In genomic region chr2:163201897-163202296, GRCm38 (mm10) we compare ENCODE assay signal across 10 mouse cellular contexts. TPM values are rescaled to one million over a fixed set of nuclear protein-coding genes. Genes with fewer than 3 reads are reported as not detected.
DNase-seq lines count a peak whose midpoint lies in the region; ATAC-seq and TF ChIP-seq lines count a peak whose summit lies in the region.
"Had no signal": no experiment of that assay in that cellular context is flagged by ENCODE, and none has a peak within 500 bp of the region (broad histone marks: within the 10 kb centered on the region; RNA-seq: fewer than 3 reads in every experiment).

No protein-coding gene starts in this region.

- H3K36me3 ChIP-seq in forebrain, embryonic 13.5 days (ENCODE audit: poor library complexity, severe bottlenecking), result no peaks in the 10 kb centered on the region
- no peaks in the 10 kb centered on the region for H3K36me3 ChIP-seq in intestine, postnatal 0 days (ENCODE audit: control insufficient read depth, insufficient read depth)
- no peaks in the 10 kb centered on the region for H3K36me3 ChIP-seq in midbrain, embryonic 11.5 days (ENCODE audit: control insufficient read depth, insufficient read depth, low read length)

- WGBS in forebrain, embryonic 13.5 days, result 53% methylated on average over 8 of the region's 8 CpGs
- WGBS in intestine, postnatal 0 days, result 46% methylated on average over 8 of the region's 8 CpGs
- 49% methylated on average over 8 of the region's 8 CpGs for WGBS in midbrain, embryonic 11.5 days

- peak overlapping the region; percentile 72 for H3K4me3 ChIP-seq in gastrocnemius, adult 2 months
- H3K4me3 ChIP-seq in forebrain, embryonic 13.5 days, result no peak overlapping the region
- H3K4me3 ChIP-seq in intestine, postnatal 0 days (ENCODE audit: low read depth, low read length), result no peak overlapping the region
- H3K4me3 ChIP-seq in midbrain, embryonic 11.5 days (ENCODE audit: low read depth, low read length), result no peak overlapping the region

- H3K27ac ChIP-seq in gastrocnemius, adult 2 months, result peak overlapping the region; percentile 12; the same call in 1 of the 2 replicates
- H3K27ac ChIP-seq in forebrain, embryonic 13.5 days, result no peak overlapping the region; the same call in 1 of the 2 replicates
- H3K27ac ChIP-seq in intestine, postnatal 0 days (ENCODE audit: low read depth, low read length), result no peak overlapping the region
- H3K27ac ChIP-seq in midbrain, embryonic 11.5 days (ENCODE audit: low read depth, low read length), result peak overlapping the region; percentile 14; the same call in 1 of the 2 replicates

- intact Hi-C loops in gastrocnemius, adult 2 months (cut with DNase I), result loop anchor here (10.0 kb wide), 1 partner anchor 113 kb away; no protein-coding TSS in a partner anchor
- intact Hi-C loops in gastrocnemius, postnatal 14 days (cut with DNase I; ENCODE audit: low total_unique reads), result no loop called here
- intact Hi-C loops in left cerebral cortex, postnatal 14 days (cut with DNase I), result loop anchor here (5.0 kb wide), 1 partner anchor 100 kb away; no protein-coding TSS in a partner anchor

- no peak for ATAC-seq in forebrain, embryonic 13.5 days
- ATAC-seq in intestine, postnatal 0 days, result no peak
- ATAC-seq in midbrain, embryonic 11.5 days (ENCODE audit: low FRiP score), result no peak

- peak overlapping the region; percentile 80; the same call in 1 of the 2 replicates for H3K9ac ChIP-seq in forebrain, embryonic 13.5 days
- no peak overlapping the region for H3K9ac ChIP-seq in intestine, postnatal 0 days (ENCODE audit: low read depth, low read length)
- H3K9ac ChIP-seq in midbrain, embryonic 11.5 days (ENCODE audit: low read length), result peak overlapping the region; percentile 87

- TF ChIP-seq CTCF in gastrocnemius, adult 2 months (IDR thresholded peaks at IDR 0.05), result no peak
- TF ChIP-seq CTCF in intestine, postnatal 0 days (IDR thresholded peaks at IDR 0.05; ENCODE audit: low read depth), result no peak

- 0 out of 2 replicates have a peak, but pooled peaks cover 3% of the 10 kb centered on the region for H3K9me3 ChIP-seq in forebrain, embryonic 13.5 days (replicated peaks)
- no peaks in the 10 kb centered on the region for H3K9me3 ChIP-seq in intestine, postnatal 0 days (ENCODE audit: control insufficient read depth)
- no peaks in the 10 kb centered on the region; the same call in 1 of the 2 replicates for H3K9me3 ChIP-seq in midbrain, embryonic 11.5 days (ENCODE audit: control insufficient read depth, low read length)

- H3K4me1 ChIP-seq in forebrain, embryonic 13.5 days, result peaks cover 42% of the 10 kb centered on the region
- H3K4me1 ChIP-seq in intestine, postnatal 0 days (replicated peaks; ENCODE audit: control insufficient read depth, insufficient read depth, low read length), result no peaks in the 10 kb centered on the region
- peaks cover 27% of the 10 kb centered on the region for H3K4me1 ChIP-seq in midbrain, embryonic 11.5 days (ENCODE audit: control insufficient read depth, insufficient read depth, low read length)

- no peak for DNase-seq in gastrocnemius, adult 2 months
- no peak for DNase-seq in gastrocnemius, postnatal 14 days
- peak; percentile 86 for DNase-seq in midbrain, embryonic 11.5 days (ENCODE audit: low spot score, missing footprints)
- DNase-seq in left cerebral cortex, postnatal 14 days (ENCODE audit: low spot score in 2 of 2), result no peak
- DNase-seq in layer of hippocampus, adult 9-11 months, result no peak
- DNase-seq in layer of hippocampus, postnatal 25 days (ENCODE audit: extremely low spot score in 1 of 2, low spot score in 1 of 2), result no peak
- DNase-seq: cerebellum, adult 18-20 months; gastrocnemius, postnatal 36 days had no signal

- peaks cover 20% of the 10 kb centered on the region for H3K27me3 ChIP-seq in forebrain, embryonic 13.5 days
- H3K27me3 ChIP-seq in intestine, postnatal 0 days (replicated peaks; ENCODE audit: control insufficient read depth, insufficient read depth, low read length), result peaks cover 54% of the 10 kb centered on the region
- H3K27me3 ChIP-seq in midbrain, embryonic 11.5 days (ENCODE audit: control insufficient read depth, insufficient read depth, low read length), result no peaks in the 10 kb centered on the region

- H3K4me2 ChIP-seq in forebrain, embryonic 13.5 days, result peak overlapping the region; percentile 89
- peak overlapping the region; percentile 94; the same call in 1 of the 2 replicates for H3K4me2 ChIP-seq in intestine, postnatal 0 days (replicated peaks; ENCODE audit: low read depth)
- H3K4me2 ChIP-seq in midbrain, embryonic 11.5 days, result peak overlapping the region; percentile 90; the same call in 1 of the 2 replicates

RNA-seq across cellular contexts. Expression of gene Tox2, which starts 1.0 kb away (rescaled TPM):
- under 1 TPM; 0.28 to 0.31 TPM for total RNA-seq in gastrocnemius, adult 2 months (2021)
- total RNA-seq in gastrocnemius, postnatal 14 days (2021), result under 1 TPM; 0.29 to 0.45 TPM
- polyA plus RNA-seq in forebrain, embryonic 13.5 days (2015; fragmentation: Nextera tagmentation; extraction: Ambion mirVana), result 17.9 and 20.6 TPM in 2 replicates
- polyA plus RNA-seq in intestine, postnatal 0 days (2015; fragmentation: Nextera tagmentation; extraction: Ambion mirVana), result 2.0 and 3.3 TPM in 2 replicates
- 37.3 and 38.2 TPM in 2 replicates for polyA plus RNA-seq in midbrain, embryonic 11.5 days (2014; fragmentation: Nextera tagmentation; extraction: Ambion mirVana)
- 10 to 100 TPM; 22.0 to 27.4 TPM for total RNA-seq in left cerebral cortex, postnatal 14 days (2021)
- total RNA-seq in layer of hippocampus, postnatal 25 days (2021), result 10 to 100 TPM; 23.5 to 24.3 TPM

Comparison
In these comparisons a context has a peak if more than half of its experiments do, and no peak if none do; other contexts are left out.
1. H3K27ac ChIP-seq: peak in gastrocnemius, adult 2 months (single experiment) and midbrain, embryonic 11.5 days (single experiment); none in forebrain, embryonic 13.5 days (single experiment) and intestine, postnatal 0 days (single experiment).
2. RNA of gene Tox2, which starts 1.0 kb away (total RNA-seq): 22.0 to 27.4 TPM in left cerebral cortex, postnatal 14 days and 23.5 to 24.3 TPM in layer of hippocampus, postnatal 25 days; 0.29 to 0.45 TPM in gastrocnemius, postnatal 14 days and 0.28 to 0.31 TPM in gastrocnemius, adult 2 months; every median in the first group is over 10 times any median in the second.
3. Peak in every context shown above with its lines, with median percentiles within 50 percentile points of each other: H3K4me2 ChIP-seq.